Mouse (Mus musculus): ENCODE results near the gene Hist1h4k.
A peak's percentile ranks its signal among the peaks of the same experiment; 100 is the strongest.

GRCm38 (mm10) chr13:21786189-21786898 is 36.0 kb upstream of the Hist1h4k start:
- TF ChIP-seq POLR2A (IDR thresholded peaks at IDR 0.05; ENCODE audit: control insufficient read depth in 1 of 2, insufficient read depth in 1 of 2, low read depth in 1 of 2, low read length in 2 of 2, poor library complexity in 1 of 2) (0 out of 4 replicates have a peak, but pooled peaks of 1 of the 2 experiments have one; percentile 25), USF1 (IDR thresholded peaks at IDR 0.05; ENCODE audit: low read depth, low read length) (no peak), E2F4 (IDR thresholded peaks at IDR 0.05; ENCODE audit: borderline replicate concordance, low read depth, low read length) (no peak), CTCF (IDR thresholded peaks at IDR 0.05 in 2 of 3, conservative IDR thresholded peaks at IDR 0.05 in 1 of 3; ENCODE audit: control insufficient read depth in 1 of 3, insufficient read depth in 1 of 3, low read depth in 2 of 3, low read length in 3 of 3, poor library complexity in 1 of 3, severe bottlenecking in 1 of 3) (no peak), USF2 (IDR thresholded peaks at IDR 0.05; ENCODE audit: borderline replicate concordance in 1 of 2, insufficient read depth in 1 of 2, low read depth in 1 of 2, low read length in 2 of 2) (no peak), SMC3 (IDR thresholded peaks at IDR 0.05; ENCODE audit: low read depth, low read length) (no peak), HCFC1 (IDR thresholded peaks at IDR 0.05; ENCODE audit: low read depth, low read length) (no peak), JUND (IDR thresholded peaks at IDR 0.05; ENCODE audit: low read depth, low read length) (no peak), POLR2AphosphoS2 (IDR thresholded peaks at IDR 0.05; ENCODE audit: low read length) (no peak), KAT2A (conservative IDR thresholded peaks at IDR 0.05; ENCODE audit: low read depth, low read length) (no peak), EP300 (IDR thresholded peaks at IDR 0.05; ENCODE audit: low read depth in 1 of 2, low read length in 2 of 2) (no peak), NELFE (IDR thresholded peaks at IDR 0.05; ENCODE audit: low read depth, low read length) (no peak)
